Mouse (Mus musculus) ES-E14 (cell line): ENCODE measurements at regions not wholly inside any gene's neighbourhood (a gene's known extent, or its start where the extent isn't known, plus 50 kb on each side); places are given as distances from the start of the nearest gene placed in this dataset.

Experiments
- HCFC1 ChIP-seq: IDR thresholded peaks from 2 replicates; pipeline ENCODE4 v1.6.1; 2012; ENCODE audit warnings: low read length, inconsistent platforms, borderline replicate concordance; ENCODE audit not compliant: insufficient read depth
- ZC3H11A ChIP-seq: IDR thresholded peaks from 2 replicates; pipeline ENCODE4 v1.6.1; 2012; ENCODE audit warnings: low read depth, mild to moderate bottlenecking, inconsistent platforms, low read length, borderline replicate concordance

DNA sequence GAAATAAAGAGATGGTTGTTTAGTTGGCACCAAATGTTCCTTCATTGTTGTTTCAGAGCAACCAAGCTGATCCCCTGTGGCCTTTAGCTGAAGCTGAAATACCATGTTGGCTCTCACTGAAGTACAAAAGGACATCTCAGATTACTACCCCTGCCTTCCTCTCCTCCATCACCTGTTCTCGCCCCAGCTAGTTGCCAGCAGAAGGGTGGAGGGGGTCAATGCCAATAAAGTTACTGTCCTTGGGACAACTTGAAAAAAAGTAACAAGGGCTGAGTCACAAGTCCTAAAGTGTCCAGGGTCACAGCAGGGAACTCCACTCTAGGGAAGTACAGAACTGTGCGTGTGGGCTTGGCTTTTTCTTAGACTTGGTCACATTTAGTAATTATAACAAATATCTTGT is 216.0 kb downstream of the Lnpk start:
- TF ChIP-seq HCFC1: no peak
- no peak for TF ChIP-seq ZC3H11A
